ENCODE assay signal across 24 mouse cellular contexts in genomic region chr14:22201667-22202066, GRCm38 (mm10).
DNase-seq lines count a peak whose midpoint lies in the region; ATAC-seq and TF ChIP-seq lines count a peak whose summit lies in the region.
"Had no signal": no experiment of that assay in that cellular context is flagged by ENCODE, and none has a peak within 500 bp of the region (broad histone marks: within the 10 kb centered on the region; RNA-seq: fewer than 3 reads in every experiment).

No protein-coding gene starts in this region.

- H3K36me3 ChIP-seq in heart, embryonic 12.5 days, result no peaks in the 10 kb centered on the region
- H3K36me3 ChIP-seq in liver, adult 2 months (ENCODE audit: control insufficient read depth, insufficient read depth, low read length), result no peaks in the 10 kb centered on the region
- no peaks in the 10 kb centered on the region for H3K36me3 ChIP-seq in liver, embryonic 12.5 days
- H3K36me3 ChIP-seq in forebrain, postnatal 0 days (ENCODE audit: insufficient read depth), result no peaks in the 10 kb centered on the region
- H3K36me3 ChIP-seq: embryonic facial prominence, embryonic 13.5 days; embryonic facial prominence, embryonic 15.5 days; forebrain, embryonic 10.5 days; forebrain, embryonic 12.5 days had no signal

- H3K27me3 ChIP-seq in heart, embryonic 12.5 days (replicated peaks), result no peaks in the 10 kb centered on the region
- H3K27me3 ChIP-seq in liver, adult 2 months (ENCODE audit: control insufficient read depth, insufficient read depth, low read length), result no peaks in the 10 kb centered on the region
- H3K27me3 ChIP-seq in liver, embryonic 12.5 days (replicated peaks), result no peaks in the 10 kb centered on the region
- H3K27me3 ChIP-seq in forebrain, postnatal 0 days (ENCODE audit: insufficient read depth, low read length), result 0 out of 2 replicates have a peak, but pooled peaks cover 3% of the 10 kb centered on the region
- H3K27me3 ChIP-seq: embryonic facial prominence, embryonic 13.5 days; embryonic facial prominence, embryonic 15.5 days had no signal

- peak; percentile 33 for DNase-seq in embryo, embryonic 10.5 days (ENCODE audit: low spot score)
- DNase-seq in embryo, embryonic 11 days, result no peak
- no peak for DNase-seq in heart, postnatal 25 days (ENCODE audit: low spot score)
- peak; percentile 4 for DNase-seq in liver, adult 2 months (ENCODE audit: extremely low read depth, low read depth, low spot score)
- peak; percentile 36 for DNase-seq in mesoderm, embryonic 11.5 days (ENCODE audit: low read depth, low spot score)
- DNase-seq in forebrain, postnatal 0 days, result no peak
- DNase-seq: adrenal gland, adult 2 months; adrenal gland, postnatal 10 days; adrenal gland, postnatal 25 days; cerebellum, adult 11 months; cerebellum, adult 18-20 months; cerebellum, adult 8-10 months; cerebellum, adult 9-11 months; cerebellum, postnatal 14 days; cerebellum, postnatal 36 days had no signal

- no peak for TF ChIP-seq POLR2A in liver, adult 2 months (IDR thresholded peaks at IDR 0.05; ENCODE audit: extremely low read depth, insufficient read depth, low read length)

- peaks cover 19% of the 10 kb centered on the region for H3K4me1 ChIP-seq in heart, embryonic 12.5 days (replicated peaks)
- H3K4me1 ChIP-seq in liver, adult 2 months (ENCODE audit: control insufficient read depth, insufficient read depth, low read length), result no peaks in the 10 kb centered on the region
- peaks cover 14% of the 10 kb centered on the region; the same call in 1 of the 2 replicates for H3K4me1 ChIP-seq in liver, embryonic 12.5 days
- no peaks in the 10 kb centered on the region for H3K4me1 ChIP-seq in forebrain, postnatal 0 days (ENCODE audit: insufficient read depth)
- H3K4me1 ChIP-seq: embryonic facial prominence, embryonic 13.5 days; forebrain, embryonic 12.5 days had no signal

- ATAC-seq in heart, embryonic 12.5 days (ENCODE audit: insufficient number of reproducible peaks, low FRiP score), result 0 out of 2 replicates have a peak, but pooled peaks have one; percentile 39
- no peak for ATAC-seq in liver, embryonic 12.5 days
- ATAC-seq in forebrain, postnatal 0 days, result no peak
- ATAC-seq: forebrain, embryonic 14.5 days; forebrain, embryonic 16.5 days had no signal

- no peaks in the 10 kb centered on the region for H3K9me3 ChIP-seq in heart, embryonic 12.5 days (replicated peaks)
- H3K9me3 ChIP-seq in liver, embryonic 12.5 days (replicated peaks), result no peaks in the 10 kb centered on the region
- no peaks in the 10 kb centered on the region for H3K9me3 ChIP-seq in forebrain, postnatal 0 days (ENCODE audit: low read length)
- H3K9me3 ChIP-seq: embryonic facial prominence, embryonic 13.5 days; embryonic facial prominence, embryonic 15.5 days; forebrain, embryonic 10.5 days; forebrain, embryonic 12.5 days had no signal

- intact Hi-C loops in heart, postnatal 25 days (cut with DNase I), result no loop called here

- no peak for TF ChIP-seq CTCF in liver, adult 2 months (IDR thresholded peaks at IDR 0.05; ENCODE audit: low read depth, low read length)
- no peak for TF ChIP-seq CTCF in forebrain, postnatal 0 days (IDR thresholded peaks at IDR 0.05; ENCODE audit: low read depth)

- no peak overlapping the region for H3K4me2 ChIP-seq in heart, embryonic 12.5 days
- no peak overlapping the region for H3K4me2 ChIP-seq in liver, embryonic 12.5 days
- no peak overlapping the region for H3K4me2 ChIP-seq in forebrain, postnatal 0 days (ENCODE audit: low read depth)
- H3K4me2 ChIP-seq: embryonic facial prominence, embryonic 13.5 days; embryonic facial prominence, embryonic 15.5 days; forebrain, embryonic 12.5 days had no signal

- no peak overlapping the region for H3K9ac ChIP-seq in heart, embryonic 12.5 days
- no peak overlapping the region for H3K9ac ChIP-seq in liver, adult 2 months (ENCODE audit: low read depth, low read length)
- H3K9ac ChIP-seq in liver, embryonic 12.5 days, result no peak overlapping the region
- no peak overlapping the region for H3K9ac ChIP-seq in forebrain, postnatal 0 days
- H3K9ac ChIP-seq: embryonic facial prominence, embryonic 13.5 days; embryonic facial prominence, embryonic 15.5 days; forebrain, embryonic 12.5 days had no signal

- no peak overlapping the region for H3K27ac ChIP-seq in heart, embryonic 12.5 days (ENCODE audit: poor library complexity, severe bottlenecking)
- H3K27ac ChIP-seq in liver, adult 2 months (replicated peaks; ENCODE audit: insufficient read depth, low read depth, low read length), result no peak overlapping the region
- no peak overlapping the region for H3K27ac ChIP-seq in liver, embryonic 12.5 days
- no peak overlapping the region for H3K27ac ChIP-seq in forebrain, postnatal 0 days (ENCODE audit: low read depth, low read length)
- H3K27ac ChIP-seq: embryonic facial prominence, embryonic 13.5 days; embryonic facial prominence, embryonic 15.5 days; forebrain, embryonic 10.5 days; forebrain, embryonic 12.5 days had no signal

- WGBS in heart, embryonic 12.5 days, result 26% methylated on average over 2 of the region's 2 CpGs
- WGBS in liver, adult 2 months, result 72% methylated on average over 2 of the region's 2 CpGs
- 51% methylated on average over 2 of the region's 2 CpGs for WGBS in liver, embryonic 12.5 days (ENCODE audit: insufficient replicate concordance)
- WGBS in forebrain, postnatal 0 days, result 95% methylated on average over 2 of the region's 2 CpGs

- H3K4me3 ChIP-seq in heart, embryonic 12.5 days, result no peak overlapping the region
- no peak overlapping the region for H3K4me3 ChIP-seq in liver, adult 2 months (ENCODE audit: insufficient read depth, low read depth, low read length)
- no peak overlapping the region for H3K4me3 ChIP-seq in liver, embryonic 12.5 days
- H3K4me3 ChIP-seq in forebrain, postnatal 0 days (ENCODE audit: low read depth, low read length), result no peak overlapping the region
- H3K4me3 ChIP-seq: embryonic facial prominence, embryonic 13.5 days; embryonic facial prominence, embryonic 15.5 days; erythroblast, embryonic 14.5 days; forebrain, embryonic 10.5 days; forebrain, embryonic 12.5 days had no signal

- H3K79me2 ChIP-seq in liver, adult 2 months (ENCODE audit: control insufficient read depth, insufficient read depth, low read length), result no peaks in the 10 kb centered on the region

Comparison
In these comparisons a context has a peak if more than half of its experiments do, and no peak if none do; other contexts are left out.
1. DNase-seq: peak in embryo, embryonic 10.5 days (single experiment), liver, adult 2 months (single experiment) and mesoderm, embryonic 11.5 days (single experiment); none in embryo, embryonic 11 days (single experiment), heart, postnatal 25 days (single experiment) and forebrain, postnatal 0 days (single experiment).